Mouse (Mus musculus): ENCODE results near the gene Sorbs2. TPM values are rescaled to one million over a fixed set of nuclear protein-coding genes. Genes with fewer than 3 reads are reported as not detected.

The Sorbs2 gene
- polyA plus RNA-seq, 1 experiment from 2014 or later = 23.9 TPM

DNA sequence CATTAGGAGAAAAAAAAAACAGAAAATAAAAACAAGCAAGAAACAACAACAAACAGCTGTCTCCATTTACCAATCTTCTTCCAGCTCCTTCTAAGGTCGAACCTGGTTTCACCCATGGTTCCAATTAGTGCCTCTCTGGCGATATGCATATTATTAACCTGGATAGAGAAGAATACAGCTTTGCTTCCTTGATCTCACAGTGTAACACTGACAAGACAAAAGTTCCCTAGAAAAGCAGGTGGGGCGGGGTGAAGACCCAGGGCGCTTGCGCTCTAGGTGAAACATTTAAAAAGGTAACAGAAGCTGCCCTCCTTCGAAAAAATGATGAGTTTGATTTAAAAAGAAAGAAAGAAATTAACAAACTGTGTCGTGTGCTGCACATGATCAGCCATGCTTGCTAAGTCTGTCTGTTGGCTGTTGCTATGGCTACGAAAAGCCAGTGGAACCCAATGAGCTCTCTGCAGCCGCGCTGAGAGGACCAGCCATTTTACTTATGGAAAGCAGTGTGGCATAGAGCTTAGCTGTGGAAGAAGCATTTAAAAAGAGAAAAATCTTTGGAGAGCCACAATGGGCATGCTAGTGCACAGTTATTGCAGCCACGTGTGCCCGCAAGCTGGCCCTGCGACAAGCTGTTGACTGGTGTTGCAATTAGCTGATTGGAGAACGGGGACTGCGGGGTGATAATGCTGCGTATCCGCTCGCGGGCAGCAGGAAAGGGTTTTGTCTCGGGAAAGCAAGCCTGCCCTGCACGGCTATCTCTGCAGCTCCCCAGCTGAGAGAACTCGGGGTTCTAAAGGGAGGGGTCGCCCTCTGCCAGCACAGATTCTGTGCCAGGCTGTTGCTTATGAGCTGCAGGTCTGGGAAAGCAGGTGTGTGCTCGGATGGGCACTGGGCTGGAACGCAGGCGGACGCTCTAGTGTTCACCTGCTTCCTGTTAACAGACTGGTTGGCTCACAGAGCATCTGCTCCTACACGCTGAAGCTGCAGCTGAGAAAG lies 120.0 kb downstream of the Sorbs2 start:
- Histone ChIP-seq H3K4me1 (replicated peaks; ENCODE audit: control insufficient read depth, insufficient read depth, low read length) (peaks cover 6% of the 10 kb centered on the region; the same call in 1 of the 2 replicates), H3K9ac (ENCODE audit: low read length) (peak overlapping the region; percentile 60), H3K4me3 (ENCODE audit: low read length) (peak overlapping the region; percentile 59), H3K9me3 (ENCODE audit: control insufficient read depth, low read length) (no peaks in the 10 kb centered on the region), H3K4me2 (ENCODE audit: low read depth, low read length) (peak overlapping the region; percentile 70), H3K27me3 (ENCODE audit: control insufficient read depth, insufficient read depth, low read depth, low read length) (no peaks in the 10 kb centered on the region), H3K27ac (ENCODE audit: low read length) (peak overlapping the region; percentile 65), H3K36me3 (ENCODE audit: control insufficient read depth, insufficient read depth, low read length) (no peaks in the 10 kb centered on the region)
- peak; percentile 95 for ATAC-seq (ENCODE audit: low read depth)
- WGBS = 2% methylated on average over 28 of the region's 28 CpGs

DNA sequence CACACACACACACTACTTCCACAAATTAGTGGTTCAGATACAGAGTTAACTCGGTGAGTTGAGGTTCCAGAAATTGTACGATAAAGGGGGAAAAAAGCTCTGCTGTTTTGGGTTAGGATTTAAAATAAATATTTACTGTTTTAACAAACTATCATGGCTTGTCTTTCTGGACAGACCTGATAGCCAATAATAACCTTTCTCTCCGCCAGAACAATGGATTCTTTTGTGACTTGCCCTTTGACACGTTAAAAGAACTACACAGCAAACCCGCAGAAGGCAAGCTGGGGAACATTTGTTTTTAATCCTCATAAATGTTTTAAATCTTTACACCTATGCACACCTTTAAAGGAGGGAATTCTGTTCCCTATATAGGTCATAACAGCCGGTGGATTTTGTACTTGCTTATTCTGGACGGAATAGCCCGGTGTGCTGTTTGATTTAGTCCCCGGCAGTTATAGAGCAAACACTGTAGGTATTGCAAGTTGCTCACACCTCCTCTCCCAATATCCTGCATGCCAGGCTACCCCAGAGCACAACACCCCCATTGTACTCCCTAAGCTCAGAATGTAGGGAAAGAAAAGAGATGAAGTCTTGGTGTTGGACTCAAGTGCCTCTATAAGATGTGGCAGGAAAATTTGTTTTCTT lies 121.0 kb downstream of the Sorbs2 start:
- peak; percentile 46; the same call in 1 of the 2 replicates for ATAC-seq (ENCODE audit: low read depth)
- H3K4me2 ChIP-seq (ENCODE audit: low read depth, low read length) = peak overlapping the region; percentile 70
- no peaks in the 10 kb centered on the region for H3K9me3 ChIP-seq (ENCODE audit: control insufficient read depth, low read length)
- WGBS = 32% methylated on average over 9 of the region's 9 CpGs
- H3K9ac ChIP-seq (ENCODE audit: low read length) = peak overlapping the region; percentile 60; the same call in 1 of the 2 replicates
- H3K4me3 ChIP-seq (ENCODE audit: low read length) = peak overlapping the region; percentile 59
- H3K27me3 ChIP-seq (ENCODE audit: control insufficient read depth, insufficient read depth, low read depth, low read length) = no peaks in the 10 kb centered on the region
- H3K4me1 ChIP-seq (replicated peaks; ENCODE audit: control insufficient read depth, insufficient read depth, low read length) = peaks cover 6% of the 10 kb centered on the region; the same call in 1 of the 2 replicates
- no peaks in the 10 kb centered on the region for H3K36me3 ChIP-seq (ENCODE audit: control insufficient read depth, insufficient read depth, low read length)
- peak overlapping the region; percentile 28; the same call in 1 of the 2 replicates for H3K27ac ChIP-seq (ENCODE audit: low read length)

DNA sequence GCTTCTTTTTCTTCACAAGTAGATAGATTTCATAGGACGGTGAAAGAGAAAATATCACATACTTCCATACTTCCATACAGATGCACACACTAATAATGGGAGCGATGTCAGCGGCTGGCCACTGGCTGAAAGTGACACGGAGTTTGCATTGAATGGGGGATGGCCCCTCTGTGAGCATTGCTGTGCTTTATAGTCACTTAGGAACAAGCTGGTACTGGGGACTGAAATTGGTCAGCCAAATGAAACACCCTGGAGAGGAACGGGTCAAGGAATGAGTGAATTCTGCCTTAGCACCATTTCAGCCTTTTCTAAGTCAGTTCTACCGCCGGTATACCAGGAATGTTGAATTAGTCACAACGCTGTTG lies 121.5 kb downstream of the Sorbs2 start:
- no peak overlapping the region for H3K9ac ChIP-seq (ENCODE audit: low read length)
- peak overlapping the region; percentile 70 for H3K4me2 ChIP-seq (ENCODE audit: low read depth, low read length)
- no peaks in the 10 kb centered on the region for H3K27me3 ChIP-seq (ENCODE audit: control insufficient read depth, insufficient read depth, low read depth, low read length)
- peaks cover 6% of the 10 kb centered on the region; the same call in 1 of the 2 replicates for H3K4me1 ChIP-seq (replicated peaks; ENCODE audit: control insufficient read depth, insufficient read depth, low read length)
- no peak overlapping the region for H3K27ac ChIP-seq (ENCODE audit: low read length)
- no peaks in the 10 kb centered on the region for H3K36me3 ChIP-seq (ENCODE audit: control insufficient read depth, insufficient read depth, low read length)
- no peak for ATAC-seq (ENCODE audit: low read depth)
- WGBS = 50% methylated on average over 8 of the region's 8 CpGs
- H3K4me3 ChIP-seq (ENCODE audit: low read length) = peak overlapping the region; percentile 59
- H3K9me3 ChIP-seq (ENCODE audit: control insufficient read depth, low read length) = no peaks in the 10 kb centered on the region

DNA sequence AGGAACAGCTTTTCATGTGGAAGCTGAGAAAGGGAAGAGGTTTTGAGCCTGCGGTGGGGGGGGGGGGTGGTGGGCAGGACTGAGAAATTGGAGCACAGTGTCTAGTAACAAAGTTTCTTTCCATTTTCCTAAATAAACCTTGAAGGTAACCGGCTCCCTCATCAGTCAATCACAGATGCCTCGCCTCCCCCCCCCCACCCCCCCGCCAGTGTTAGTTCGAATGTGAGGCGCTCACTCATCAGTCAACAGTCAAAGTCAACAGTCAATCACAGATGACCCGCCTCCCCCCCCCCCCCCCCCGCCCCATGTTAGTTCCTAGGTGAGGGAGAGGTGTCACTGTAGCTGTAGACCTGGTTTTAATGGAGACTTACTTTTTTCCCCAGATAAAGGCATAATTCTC lies 123.4 kb downstream of the Sorbs2 start:
- no peak overlapping the region for H3K4me3 ChIP-seq (ENCODE audit: low read length)

DNA sequence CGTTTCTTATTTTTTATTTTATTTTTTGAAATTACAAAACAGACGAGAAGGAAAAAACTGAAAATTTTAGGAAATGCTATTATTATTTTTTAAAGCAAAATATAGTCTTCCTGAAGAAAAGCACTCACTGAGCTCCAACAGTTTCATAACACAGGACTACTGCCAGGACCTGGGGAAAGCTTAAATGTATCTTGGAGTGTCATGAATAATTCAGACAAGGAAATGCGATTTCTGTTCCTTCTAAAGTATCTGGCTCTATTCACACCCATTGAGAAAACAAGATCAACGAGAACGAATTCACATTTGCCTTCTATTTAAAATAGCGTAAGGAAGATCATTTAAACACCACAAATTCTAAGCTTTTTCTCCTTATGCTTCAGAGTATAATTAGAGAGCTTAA lies 127.6 kb downstream of the Sorbs2 start:
- no peaks in the 10 kb centered on the region for H3K4me1 ChIP-seq (replicated peaks; ENCODE audit: control insufficient read depth, insufficient read depth, low read length)
- ATAC-seq (ENCODE audit: low read depth) = no peak
- H3K27me3 ChIP-seq (ENCODE audit: control insufficient read depth, insufficient read depth, low read depth, low read length) = no peaks in the 10 kb centered on the region
- no peaks in the 10 kb centered on the region for H3K36me3 ChIP-seq (ENCODE audit: control insufficient read depth, insufficient read depth, low read length)
- H3K4me2 ChIP-seq (ENCODE audit: low read depth, low read length) = no peak overlapping the region
- H3K9ac ChIP-seq (ENCODE audit: low read length) = no peak overlapping the region
- 79% methylated on average over 6 of the region's 6 CpGs for WGBS
- no peak overlapping the region for H3K4me3 ChIP-seq (ENCODE audit: low read length)
- H3K27ac ChIP-seq (ENCODE audit: low read length) = no peak overlapping the region
- no peaks in the 10 kb centered on the region for H3K9me3 ChIP-seq (ENCODE audit: control insufficient read depth, low read length)

More for the DNA sequence above, 123.4 kb downstream of the Sorbs2 start:
- no peaks in the 10 kb centered on the region for H3K9me3 ChIP-seq (ENCODE audit: control insufficient read depth, low read length)
- no peak overlapping the region for H3K27ac ChIP-seq (ENCODE audit: low read length)
- H3K9ac ChIP-seq (ENCODE audit: low read length) = no peak overlapping the region
- WGBS = 53% methylated on average over 7 of the region's 8 CpGs
- peaks cover 6% of the 10 kb centered on the region; the same call in 1 of the 2 replicates for H3K4me1 ChIP-seq (replicated peaks; ENCODE audit: control insufficient read depth, insufficient read depth, low read length)
- H3K36me3 ChIP-seq (ENCODE audit: control insufficient read depth, insufficient read depth, low read length) = no peaks in the 10 kb centered on the region
- no peak overlapping the region for H3K4me2 ChIP-seq (ENCODE audit: low read depth, low read length)
- ATAC-seq (ENCODE audit: low read depth) = no peak
- no peaks in the 10 kb centered on the region for H3K27me3 ChIP-seq (ENCODE audit: control insufficient read depth, insufficient read depth, low read depth, low read length)

DNA sequence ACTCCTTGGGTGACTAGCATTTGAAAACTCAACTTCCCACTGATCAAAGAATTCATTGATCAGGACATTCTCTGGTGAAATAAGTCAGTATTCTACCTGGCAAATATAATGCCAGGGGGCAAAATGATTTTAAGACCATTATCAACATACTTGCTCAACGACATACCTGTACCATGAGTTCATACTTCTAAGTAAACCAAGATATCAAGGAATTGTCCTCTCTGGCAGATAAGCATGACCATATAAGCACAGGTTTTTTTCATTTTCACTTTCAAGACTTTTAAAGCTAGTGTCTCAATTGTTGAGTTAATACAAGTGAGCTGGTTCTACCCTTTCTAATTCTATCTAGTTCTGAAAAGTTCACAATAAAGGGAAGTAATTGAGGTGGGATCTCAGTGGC lies 130.2 kb downstream of the Sorbs2 start:
- ATAC-seq (ENCODE audit: low read depth) = no peak
- H3K27me3 ChIP-seq (ENCODE audit: control insufficient read depth, insufficient read depth, low read depth, low read length) = no peaks in the 10 kb centered on the region
- H3K4me1 ChIP-seq (replicated peaks; ENCODE audit: control insufficient read depth, insufficient read depth, low read length) = no peaks in the 10 kb centered on the region
- 57% methylated on average over 1 of the region's 1 CpGs for WGBS
- no peaks in the 10 kb centered on the region for H3K9me3 ChIP-seq (ENCODE audit: control insufficient read depth, low read length)
- no peak overlapping the region for H3K4me3 ChIP-seq (ENCODE audit: low read length)
- no peaks in the 10 kb centered on the region for H3K36me3 ChIP-seq (ENCODE audit: control insufficient read depth, insufficient read depth, low read length)
- H3K4me2 ChIP-seq (ENCODE audit: low read depth, low read length) = no peak overlapping the region
- no peak overlapping the region for H3K9ac ChIP-seq (ENCODE audit: low read length)
- H3K27ac ChIP-seq (ENCODE audit: low read length) = no peak overlapping the region

DNA sequence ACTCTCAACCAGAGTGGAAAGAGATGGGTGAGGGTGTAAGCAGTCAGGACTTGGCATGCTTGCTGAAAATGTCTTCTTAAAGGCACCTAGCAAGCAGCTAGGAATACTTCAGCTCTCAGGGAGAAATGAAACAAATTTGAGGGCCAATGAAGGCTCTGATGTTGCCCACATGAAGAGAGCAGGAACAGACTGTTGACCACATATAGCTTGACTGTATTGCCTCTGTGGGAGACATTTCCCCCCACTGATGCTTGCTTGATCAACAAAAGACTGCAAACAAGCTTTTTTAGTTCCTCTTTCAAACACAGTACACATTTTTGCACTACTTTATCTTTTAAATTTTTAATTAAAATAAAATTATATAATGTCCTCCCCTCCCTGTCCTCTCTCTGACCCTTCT lies 131.9 kb downstream of the Sorbs2 start:
- no peaks in the 10 kb centered on the region for H3K36me3 ChIP-seq (ENCODE audit: control insufficient read depth, insufficient read depth, low read length)
- H3K4me3 ChIP-seq (ENCODE audit: low read length) = no peak overlapping the region
- no peaks in the 10 kb centered on the region for H3K4me1 ChIP-seq (replicated peaks; ENCODE audit: control insufficient read depth, insufficient read depth, low read length)
- no peak for ATAC-seq (ENCODE audit: low read depth)
- no peak overlapping the region for H3K27ac ChIP-seq (ENCODE audit: low read length)
- no peaks in the 10 kb centered on the region for H3K27me3 ChIP-seq (ENCODE audit: control insufficient read depth, insufficient read depth, low read depth, low read length)
- H3K9me3 ChIP-seq (ENCODE audit: control insufficient read depth, low read length) = no peaks in the 10 kb centered on the region
- H3K4me2 ChIP-seq (ENCODE audit: low read depth, low read length) = no peak overlapping the region
- no peak overlapping the region for H3K9ac ChIP-seq (ENCODE audit: low read length)

DNA sequence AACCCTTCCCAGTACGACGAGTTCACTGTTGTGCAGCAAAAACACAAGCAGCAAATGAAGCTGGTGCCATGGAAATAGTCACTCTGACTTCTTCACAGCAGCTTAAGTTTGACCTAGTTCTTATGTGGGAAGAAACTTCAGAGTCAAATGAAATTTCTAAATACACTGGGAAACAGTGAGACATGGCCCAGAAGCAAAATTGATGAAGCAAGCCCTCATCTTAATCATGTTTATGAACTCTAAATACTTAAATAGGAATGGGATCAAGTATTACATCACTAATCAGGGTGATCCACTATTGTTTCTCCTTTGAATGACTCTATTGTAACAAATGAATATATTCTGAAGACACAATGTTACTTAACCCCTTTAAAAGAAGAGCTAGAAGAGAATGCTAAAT lies 137.1 kb downstream of the Sorbs2 start:
- Histone ChIP-seq H3K9ac (ENCODE audit: low read length) (no peak overlapping the region), H3K4me2 (ENCODE audit: low read depth, low read length) (no peak overlapping the region), H3K9me3 (ENCODE audit: control insufficient read depth, low read length) (no peaks in the 10 kb centered on the region), H3K27ac (ENCODE audit: low read length) (no peak overlapping the region), H3K27me3 (ENCODE audit: control insufficient read depth, insufficient read depth, low read depth, low read length) (no peaks in the 10 kb centered on the region), H3K4me3 (ENCODE audit: low read length) (no peak overlapping the region), H3K36me3 (ENCODE audit: control insufficient read depth, insufficient read depth, low read length) (no peaks in the 10 kb centered on the region), H3K4me1 (replicated peaks; ENCODE audit: control insufficient read depth, insufficient read depth, low read length) (no peaks in the 10 kb centered on the region)
- 80% methylated on average over 2 of the region's 2 CpGs for WGBS
- ATAC-seq (ENCODE audit: low read depth) = no peak

DNA sequence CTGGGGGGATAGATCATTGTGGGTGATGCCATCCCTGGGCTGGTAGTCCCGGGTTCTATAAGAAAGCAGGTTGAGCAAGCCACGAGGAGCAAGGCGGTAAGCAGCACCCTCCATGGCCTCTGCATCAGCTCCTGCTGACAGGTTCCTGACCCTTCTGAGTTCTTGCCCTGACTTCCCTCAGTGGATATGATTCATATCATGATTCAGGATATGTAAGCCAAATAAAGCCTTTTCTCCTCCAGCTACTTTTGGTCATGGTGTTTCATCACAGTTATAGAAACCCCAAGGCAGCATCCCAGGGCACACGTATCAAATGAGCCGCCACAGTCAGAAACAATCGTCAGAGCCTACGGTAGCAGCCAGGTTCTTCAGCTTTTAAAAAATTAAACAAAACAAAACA lies 141.5 kb downstream of the Sorbs2 start:
- H3K27ac ChIP-seq (ENCODE audit: low read length) = no peak overlapping the region
- no peak overlapping the region for H3K4me2 ChIP-seq (ENCODE audit: low read depth, low read length)
- H3K9me3 ChIP-seq (ENCODE audit: control insufficient read depth, low read length) = no peaks in the 10 kb centered on the region
- H3K9ac ChIP-seq (ENCODE audit: low read length) = no peak overlapping the region
- H3K36me3 ChIP-seq (ENCODE audit: control insufficient read depth, insufficient read depth, low read length) = no peaks in the 10 kb centered on the region
- H3K27me3 ChIP-seq (ENCODE audit: control insufficient read depth, insufficient read depth, low read depth, low read length) = no peaks in the 10 kb centered on the region
- ATAC-seq (ENCODE audit: low read depth) = no peak
- H3K4me3 ChIP-seq (ENCODE audit: low read length) = no peak overlapping the region
- 82% methylated on average over 7 of the region's 7 CpGs for whole genome bisulfite sequencing
- H3K4me1 ChIP-seq (replicated peaks; ENCODE audit: control insufficient read depth, insufficient read depth, low read length) = no peaks in the 10 kb centered on the region

Measured in lung, embryonic 16.5 days (tissue).